Mouse (Mus musculus): ENCODE measurements around the gene Stat3.

The Stat3 gene

DNA sequence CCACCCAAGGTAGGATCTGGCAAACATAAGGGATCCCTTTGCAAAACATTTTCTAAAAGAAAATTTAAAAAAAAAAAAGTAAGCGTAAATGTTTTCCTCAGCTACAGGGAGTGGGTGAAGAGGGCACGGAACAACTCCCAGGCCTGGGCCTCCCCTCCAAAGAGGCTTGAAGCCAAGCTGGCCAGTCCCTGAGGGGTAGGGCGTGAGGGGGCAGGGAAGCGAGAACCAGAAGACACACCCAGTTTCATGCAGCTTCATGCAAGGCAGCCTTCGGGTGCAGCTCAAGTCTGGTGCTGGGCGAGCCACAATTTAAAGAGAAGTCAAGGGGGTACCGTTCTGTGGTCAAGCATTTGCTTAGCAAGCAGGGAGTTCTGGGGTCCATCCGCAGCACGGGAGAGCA, 24.3 kb upstream of the Stat3 start:
- no peak for DNase-seq (ENCODE audit: low read depth, low spot score)

DNA sequence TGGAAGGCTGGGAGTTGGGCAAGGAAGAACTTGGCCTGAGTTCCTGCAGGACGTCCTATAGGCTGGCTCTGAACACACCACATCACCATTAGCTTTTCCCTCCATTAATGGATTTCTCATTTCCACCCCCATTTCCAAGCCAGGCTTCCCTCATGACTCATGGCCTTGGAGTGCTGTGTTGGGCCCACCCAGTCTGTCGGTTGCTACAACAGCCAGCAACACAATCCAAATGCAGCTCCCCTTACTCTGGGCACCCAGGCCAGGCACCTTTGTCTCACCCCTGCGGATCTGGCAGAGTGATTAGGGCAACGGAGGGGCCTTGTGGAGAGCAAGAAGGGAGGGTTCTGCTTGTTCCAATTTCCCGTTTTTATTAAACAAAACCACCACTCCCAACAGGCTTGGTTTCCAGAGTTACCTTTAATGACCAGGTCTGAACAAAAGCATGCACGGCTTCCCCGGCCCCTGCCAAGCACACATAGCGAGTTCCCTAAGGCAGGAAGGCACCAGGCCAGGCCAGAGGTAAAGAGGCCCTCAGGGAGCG, 23.1 kb upstream of the Stat3 start:
- DNase-seq (ENCODE audit: low read depth, low spot score) = no peak

DNA sequence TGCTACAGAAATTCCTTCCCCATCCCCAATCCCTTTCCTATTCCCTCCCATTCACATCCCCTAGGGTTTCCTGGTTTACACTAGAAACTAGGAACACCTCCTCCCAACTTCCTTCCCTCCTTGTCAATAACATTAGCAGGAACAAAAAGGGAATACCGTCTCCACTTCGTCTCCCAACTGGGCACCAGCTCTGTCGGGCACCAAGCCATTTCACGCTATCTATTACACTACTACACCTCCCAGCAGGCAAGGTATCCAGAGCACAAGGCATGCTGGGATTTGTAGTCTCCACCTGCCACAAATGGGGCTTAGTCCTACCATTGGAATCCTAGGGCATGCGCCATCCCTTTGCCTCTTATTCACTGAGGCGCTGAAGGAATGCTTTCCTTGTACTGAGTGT, 21.2 kb upstream of the Stat3 start:
- DNase-seq (ENCODE audit: low read depth, low spot score) = no peak

DNA sequence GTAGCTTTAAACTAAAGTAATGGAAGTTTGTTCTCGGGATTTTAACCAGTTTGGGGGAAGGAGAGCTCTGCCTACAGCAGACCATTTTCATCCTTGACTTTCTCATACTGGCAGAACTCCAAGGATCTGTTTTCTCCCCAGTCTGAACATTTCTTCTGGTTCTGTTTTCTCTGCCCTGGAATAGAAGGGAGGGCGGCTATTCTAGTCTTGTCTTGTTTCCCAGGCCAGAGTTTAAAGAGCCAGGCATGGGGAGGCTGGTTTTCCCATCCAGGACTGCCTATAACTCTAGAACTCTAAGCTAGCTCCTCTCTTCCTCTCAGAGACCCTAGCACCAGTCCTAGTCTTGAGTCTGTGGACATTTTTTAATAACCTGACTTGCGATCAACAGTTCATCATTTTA, 20.5 kb upstream of the Stat3 start:
- no peak for DNase-seq (ENCODE audit: low read depth, low spot score)

DNA sequence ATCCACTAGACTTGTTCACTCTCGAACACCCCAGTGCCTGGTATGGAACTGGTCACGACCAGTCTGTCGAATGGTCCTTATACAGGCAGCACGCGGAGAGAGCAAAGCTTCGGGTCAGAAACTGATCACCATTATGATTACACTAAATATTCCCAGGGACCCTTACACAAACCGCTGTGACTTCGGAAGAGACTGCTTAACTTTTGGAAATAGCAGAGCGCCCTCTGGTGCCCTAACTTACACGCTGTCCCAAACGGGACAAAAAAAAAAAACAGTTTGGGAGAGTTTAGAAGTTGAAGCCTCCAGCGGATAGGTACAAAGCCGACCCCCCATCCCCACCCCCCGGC, 20.1 kb upstream of the Stat3 start:
- peak; percentile 45 for DNase-seq (ENCODE audit: low read depth, low spot score)

- DNase-seq (ENCODE audit: low read depth, low spot score) = no peak
Observed at GRCm38 (mm10) chr11:100958613-100959463, 19.5 kb upstream of the Stat3 start.

DNA sequence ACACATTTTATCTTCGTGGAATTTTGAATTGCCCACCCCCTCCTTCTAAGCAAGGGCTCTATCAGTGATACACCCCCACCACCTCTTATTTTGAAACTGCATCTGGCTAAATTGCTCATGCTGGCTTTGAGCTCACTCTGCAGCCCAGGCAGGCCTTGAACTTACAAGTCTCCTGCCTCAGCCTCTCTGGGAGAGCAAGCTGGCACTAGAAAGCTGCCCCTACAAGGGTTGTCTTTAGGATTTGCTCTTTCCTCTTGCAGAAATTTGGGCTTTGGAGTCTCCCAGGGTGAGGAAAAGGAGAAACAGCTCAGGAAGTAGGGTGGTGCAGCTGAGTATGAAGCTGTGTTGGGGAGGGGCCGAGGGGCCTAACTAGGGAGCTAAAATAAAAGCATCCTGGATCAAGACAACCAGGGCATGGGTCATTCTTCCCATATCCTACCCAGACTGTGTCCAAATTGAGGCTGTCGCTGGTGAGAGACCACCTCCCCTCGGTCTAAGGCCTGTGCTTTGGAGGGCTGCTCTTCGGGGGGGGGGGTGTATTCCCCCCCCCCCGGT, 18.7 kb upstream of the Stat3 start:
- no peak for DNase-seq (ENCODE audit: low read depth, low spot score)

GRCm38 (mm10) chr11:100957244-100957643, 17.9 kb upstream of the Stat3 start:
- DNase-seq (ENCODE audit: low read depth, low spot score) = peak; percentile 56

DNA sequence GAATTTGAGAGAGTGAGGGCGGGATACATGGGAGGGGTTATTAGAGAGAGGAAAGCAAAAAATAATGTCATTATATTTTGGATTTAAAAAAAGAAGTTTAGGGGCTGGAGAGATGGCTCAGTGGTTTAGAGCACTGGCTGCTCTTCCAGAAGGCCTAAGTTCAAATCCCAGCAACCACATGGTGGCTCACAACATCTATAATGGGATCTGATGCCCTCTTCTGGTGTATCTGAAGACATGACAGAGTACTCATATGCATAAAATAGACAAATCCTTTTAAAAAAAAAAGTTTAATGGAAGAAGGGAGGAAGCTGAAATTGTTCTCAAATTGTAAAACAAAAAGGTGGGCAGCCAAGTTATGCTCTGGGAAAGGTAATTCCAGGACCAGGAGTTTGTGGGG, 10.2 kb upstream of the Stat3 start:
- no peak for DNase-seq (ENCODE audit: low read depth, low spot score)

GRCm38 (mm10) chr11:100948317-100948716, 9.0 kb upstream of the Stat3 start:
- DNase-seq (ENCODE audit: low read depth, low spot score) = no peak

- DNase-seq (ENCODE audit: low read depth, low spot score) = no peak
Observed at GRCm38 (mm10) chr11:100947548-100947947, 8.2 kb upstream of the Stat3 start.

DNA sequence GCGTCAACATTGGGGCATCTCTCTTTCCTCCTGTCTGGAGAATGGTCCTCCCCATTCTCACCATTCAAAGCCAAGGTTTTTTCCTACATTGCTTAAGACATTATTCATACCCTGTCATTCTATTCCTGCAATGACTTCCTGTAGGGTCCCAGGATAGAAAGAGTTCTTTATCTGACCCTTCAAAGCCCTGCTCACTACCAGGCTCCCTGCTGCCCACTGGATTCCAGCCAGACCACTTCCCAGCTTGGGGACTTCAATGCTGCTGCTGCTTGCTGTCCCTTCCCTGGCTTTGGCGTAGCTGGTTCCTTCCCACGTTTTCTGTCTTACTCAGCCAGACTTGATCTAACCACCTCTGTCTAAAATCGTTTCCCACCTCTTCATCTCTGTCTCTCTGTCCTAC, 7.5 kb upstream of the Stat3 start:
- DNase-seq (ENCODE audit: low read depth, low spot score) = no peak

- DNase-seq (ENCODE audit: low read depth, low spot score) = no peak
Observed at GRCm38 (mm10) chr11:100942388-100942787, 3.0 kb upstream of the Stat3 start.

DNA sequence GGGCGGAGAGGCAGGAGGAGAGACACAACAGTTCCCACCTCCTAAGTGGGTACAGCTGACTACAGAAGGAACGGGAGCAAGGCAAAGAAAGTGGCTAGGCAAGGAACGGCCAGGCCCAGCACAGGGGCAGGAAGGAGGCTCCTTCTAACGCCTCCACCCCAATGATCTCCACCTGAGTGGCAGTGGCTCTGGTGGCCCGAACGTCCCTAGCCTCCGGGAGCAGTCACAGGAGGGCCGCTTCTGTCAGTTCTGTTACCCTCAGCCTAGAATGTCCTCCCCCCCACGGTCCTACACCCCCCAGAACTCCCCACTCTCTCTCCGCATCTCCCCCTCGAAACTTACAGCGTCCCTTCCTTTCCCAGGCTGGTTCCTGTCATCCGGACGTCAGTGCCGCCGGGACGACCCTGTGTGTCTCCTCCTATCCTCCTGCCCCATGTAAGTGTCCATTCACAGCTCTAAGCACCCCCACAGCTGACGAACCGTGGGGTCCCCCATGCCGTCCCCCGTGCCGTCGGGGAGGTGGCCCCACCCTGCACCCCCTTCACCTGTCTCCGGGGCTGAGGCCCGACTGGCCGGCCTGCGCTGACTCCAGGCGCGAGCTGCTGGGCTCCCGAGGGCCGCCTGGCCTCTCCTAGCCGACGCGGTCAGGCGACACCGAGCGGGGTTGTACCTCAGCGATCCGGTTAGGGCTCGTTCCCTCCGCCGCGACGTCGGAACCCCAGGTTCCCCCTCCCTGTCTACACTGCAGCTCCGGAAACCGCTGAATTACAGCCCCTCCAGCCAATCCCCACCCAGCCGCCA, 429 bp downstream of the Stat3 start:
- peak; percentile 36 for DNase-seq (ENCODE audit: low read depth, low spot score)

GRCm38 (mm10) chr11:100938112-100938511, 1.2 kb downstream of the Stat3 start:
- no peak for DNase-seq (ENCODE audit: low read depth, low spot score)

DNA sequence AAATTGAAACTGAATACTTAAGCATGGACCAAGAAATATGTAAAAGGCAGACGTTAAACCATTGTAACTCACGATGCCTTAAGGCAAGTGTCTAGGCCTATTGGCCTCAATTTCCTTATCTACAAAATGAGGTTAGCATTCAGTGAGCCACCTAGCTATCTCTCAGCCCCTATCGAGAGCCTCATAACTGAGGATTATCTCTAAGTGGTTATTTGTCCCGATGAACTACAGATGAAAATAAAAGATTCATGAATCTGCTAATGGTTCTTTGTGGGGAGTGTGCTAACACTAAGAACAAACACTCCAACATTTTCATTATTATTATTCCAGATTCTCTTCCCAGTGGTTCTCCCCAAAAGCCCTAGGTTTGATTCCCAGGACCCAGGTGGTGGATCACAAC, 2.0 kb downstream of the Stat3 start:
- no peak for DNase-seq (ENCODE audit: low read depth, low spot score)

GRCm38 (mm10) chr11:100935373-100936355, 3.7 kb downstream of the Stat3 start:
- no peak for DNase-seq (ENCODE audit: low read depth, low spot score)

DNA sequence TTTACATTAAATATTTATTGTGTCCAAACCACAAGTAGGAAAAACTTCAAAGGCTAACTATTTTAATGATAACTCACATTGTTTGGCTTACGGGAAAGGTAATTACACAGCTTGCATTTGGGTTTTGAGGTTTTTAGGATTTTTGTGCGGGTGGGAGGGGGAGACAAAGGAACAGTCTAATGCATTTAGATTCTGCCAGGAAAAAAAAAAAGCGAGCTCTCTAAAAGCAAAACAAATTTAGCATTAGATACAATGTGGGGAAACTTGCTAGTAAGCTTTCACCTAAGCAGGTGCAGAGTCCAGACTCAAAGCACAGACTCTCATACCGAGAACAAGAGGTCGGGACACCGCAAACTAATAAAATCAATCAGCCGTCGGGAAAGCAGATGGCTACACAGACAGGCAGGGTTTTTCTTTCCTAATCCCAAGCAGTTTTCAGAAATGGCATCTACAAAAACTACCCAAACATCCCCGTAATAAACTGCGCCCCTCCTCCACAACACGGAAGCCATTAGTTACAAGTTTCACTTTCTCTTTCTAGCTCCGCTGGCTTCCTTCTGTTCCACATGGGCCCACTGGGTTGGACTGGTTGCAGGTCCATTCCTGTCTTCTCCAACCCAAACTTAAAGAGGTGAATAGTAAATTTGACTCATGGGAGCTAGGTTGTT, 8.0 kb downstream of the Stat3 start:
- DNase-seq (ENCODE audit: low read depth, low spot score) = no peak

DNA sequence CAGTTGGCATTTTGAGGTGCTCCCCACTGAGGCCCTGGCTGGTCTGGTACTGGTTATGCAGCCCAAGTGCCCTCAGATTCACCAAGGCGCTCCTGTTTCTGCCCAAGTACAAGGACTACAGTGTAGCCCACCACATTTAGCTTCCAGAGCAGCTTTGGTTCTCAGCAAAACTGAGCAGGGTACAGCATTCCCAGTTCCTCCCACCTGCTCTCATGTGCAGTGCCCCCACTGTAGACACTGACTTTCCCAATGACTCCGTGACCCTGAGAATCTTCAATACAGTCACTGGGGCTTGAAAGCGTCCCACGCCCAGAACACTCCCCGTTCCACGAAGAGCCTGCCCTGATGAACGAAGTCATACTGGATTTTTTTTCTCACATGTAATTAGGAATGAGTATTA, 8.7 kb downstream of the Stat3 start:
- no peak for DNase-seq (ENCODE audit: low read depth, low spot score)

GRCm38 (mm10) chr11:100927386-100927785, 12.0 kb downstream of the Stat3 start:
- DNase-seq (ENCODE audit: low read depth, low spot score) = no peak
